Mouse (Mus musculus) liver, postnatal 0 days (tissue): ENCODE measurements around the gene Gm20532.

ENCODE experiments used
- CTCF ChIP-seq: sonication (generic); IDR thresholded peaks from 2 replicates; pipeline ENCODE4 v1.5.1; 2016; ENCODE audit warnings: antibody characterized with exemption, low read depth
- EP300 ChIP-seq: IDR thresholded peaks from 2 replicates; pipeline ENCODE4 v1.6.1; 2016; ENCODE audit warnings: antibody characterized with exemption, low read depth, mild to moderate bottlenecking

DNA sequence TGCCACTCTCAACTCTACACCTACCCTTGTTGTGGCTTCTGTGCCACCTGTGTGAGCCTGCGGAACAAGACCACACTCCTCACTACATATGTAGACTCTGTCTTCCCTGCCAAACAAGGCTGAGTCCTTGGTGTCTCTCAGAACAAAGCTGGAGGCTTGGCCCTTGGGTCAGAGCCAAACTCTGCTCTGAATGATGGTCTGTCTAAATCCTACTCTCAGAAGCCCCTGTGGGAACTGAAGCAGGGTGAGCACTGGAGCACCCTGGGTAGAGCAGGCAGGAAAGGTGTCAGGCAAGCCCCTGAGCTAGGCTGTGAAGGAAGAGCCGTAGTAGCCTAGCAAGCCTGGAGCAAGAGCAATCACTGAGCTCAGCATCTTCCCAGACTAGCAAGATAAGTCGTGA is 36.2 kb upstream of the Gm20532 start:
- TF ChIP-seq EP300 (no peak), CTCF (no peak)
